Mouse (Mus musculus) ES-E14 (cell line): ENCODE measurements at regions not wholly inside any gene's neighbourhood (a gene's known extent, or its start where the extent isn't known, plus 50 kb on each side); places are given as distances from the start of the nearest gene placed in this dataset.

ENCODE experiments used
- DNase-seq: peaks from one replicate; pipeline ENCODE4 v3.0.0-alpha.2; 2013; ENCODE audit warnings: low read depth, low spot score
- H3K27ac ChIP-seq: 2 replicates; pipeline ENCODE4 v1.5.1; 2012; ENCODE audit warnings: low read depth, mild to moderate bottlenecking, low read length, moderate library complexity, mixed read lengths; ENCODE audit not compliant: poor library complexity, insufficient read depth, severe bottlenecking
- H3K36me3 ChIP-seq: 2 replicates; pipeline ENCODE4 v1.6.1; 2012; ENCODE audit warnings: mild to moderate bottlenecking, low read length, moderate library complexity, mixed read lengths; ENCODE audit not compliant: control insufficient read depth, poor library complexity, insufficient read depth, severe bottlenecking
- H3K4me1 ChIP-seq, 2 experiments: fragments of 150-350 bp in 1 of 2; sonication (generic) in 1 of 2; 2 replicates each; pipeline ENCODE4 v1.6.1; 2012; ENCODE audit warnings: low read length in 2 of 2, mild to moderate bottlenecking in 1 of 2, mixed read lengths in 1 of 2; ENCODE audit not compliant: control insufficient read depth in 2 of 2, insufficient read depth in 2 of 2, poor library complexity in 1 of 2
- H3K4me3 ChIP-seq, 2 experiments: fragments of 150-350 bp in 1 of 2; sonication (generic) in 1 of 2; 2 replicates each; pipeline ENCODE4 v1.5.1; 2012; ENCODE audit warnings: low read length in 2 of 2, low read depth in 1 of 2, mild to moderate bottlenecking in 1 of 2, mixed read lengths in 1 of 2; ENCODE audit not compliant: insufficient read depth in 1 of 2, poor library complexity in 1 of 2, severe bottlenecking in 1 of 2
- H3K9ac ChIP-seq: 2 replicates; pipeline ENCODE4 v1.6.1; 2012; ENCODE audit warnings: low read depth, mild to moderate bottlenecking, low read length, mixed read lengths; ENCODE audit not compliant: poor library complexity, insufficient read depth, severe bottlenecking
- H3K9me3 ChIP-seq: fragments of 150-350 bp; sonication (generic); 2 replicates; pipeline ENCODE4 v1.6.1; 2012; ENCODE audit warnings: low read depth, mild to moderate bottlenecking, low read length; ENCODE audit not compliant: control insufficient read depth, insufficient read depth
- CHD2 ChIP-seq: IDR thresholded peaks from 2 replicates; pipeline ENCODE4 v1.6.1; 2014; ENCODE audit warnings: mild to moderate bottlenecking, low read depth, low read length, inconsistent platforms
- HCFC1 ChIP-seq: IDR thresholded peaks from 2 replicates; pipeline ENCODE4 v1.6.1; 2012; ENCODE audit warnings: low read length, inconsistent platforms, borderline replicate concordance; ENCODE audit not compliant: insufficient read depth
- MAFK ChIP-seq: IDR thresholded peaks from 2 replicates; pipeline ENCODE4 v1.6.1; 2014; ENCODE audit warnings: mild to moderate bottlenecking, low read depth, low read length, inconsistent platforms; ENCODE audit not compliant: insufficient read depth
- ZC3H11A ChIP-seq: IDR thresholded peaks from 2 replicates; pipeline ENCODE4 v1.6.1; 2012; ENCODE audit warnings: low read depth, mild to moderate bottlenecking, inconsistent platforms, low read length, borderline replicate concordance
- ZNF384 ChIP-seq: IDR thresholded peaks from 2 replicates; pipeline ENCODE4 v1.6.1; 2012; ENCODE audit warnings: low read depth, low read length, inconsistent platforms
- in situ Hi-C, 2 experiments: fragments of 600-800 bp; cut with MboI; formaldehyde crosslinking; loops; one replicate each; pipeline ENCODE4 v1.15.1; 2025; ENCODE audit warnings: low sequenced_read_pairs in 2 of 2, inconsistent platforms in 1 of 2; ENCODE audit not compliant: unreplicated experiment in 2 of 2

DNA sequence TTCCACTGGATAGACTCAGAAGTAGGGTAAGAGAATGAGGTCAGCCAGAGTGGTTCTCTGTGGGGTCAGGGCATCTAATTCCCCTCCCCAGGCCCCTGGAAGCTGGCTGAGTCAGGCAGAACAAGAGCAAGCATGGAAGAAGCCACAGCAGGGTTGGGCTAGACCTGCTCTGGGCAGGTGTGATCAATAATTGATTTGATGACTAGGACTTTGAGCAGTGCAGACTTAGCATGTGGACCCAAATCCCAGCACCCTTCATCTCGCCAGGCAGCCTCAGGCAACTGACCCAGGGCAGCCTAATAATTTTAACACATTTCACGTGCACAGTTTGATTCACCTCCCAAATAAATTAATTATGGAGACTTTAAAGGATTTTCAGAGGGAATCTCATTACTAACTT, 67.2 kb downstream of the Qdpr start:
- Histone ChIP-seq H3K9ac (no peak overlapping the region), H3K36me3 (no peaks in the 10 kb centered on the region), H3K4me1 (peaks cover 2 to 4% of the 10 kb centered on the region in 2 experiments; a peak in 2 of 4 replicates), H3K4me3 (no peak overlapping the region), H3K27ac (no peak overlapping the region), H3K9me3 (no peaks in the 10 kb centered on the region)
- no peak for DNase-seq
- in situ Hi-C loops: no loop called here
- TF ChIP-seq HCFC1: no peak
- TF ChIP-seq ZC3H11A: no peak
- no peak for TF ChIP-seq MAFK
- TF ChIP-seq CHD2: no peak
- no peak for TF ChIP-seq ZNF384

DNA sequence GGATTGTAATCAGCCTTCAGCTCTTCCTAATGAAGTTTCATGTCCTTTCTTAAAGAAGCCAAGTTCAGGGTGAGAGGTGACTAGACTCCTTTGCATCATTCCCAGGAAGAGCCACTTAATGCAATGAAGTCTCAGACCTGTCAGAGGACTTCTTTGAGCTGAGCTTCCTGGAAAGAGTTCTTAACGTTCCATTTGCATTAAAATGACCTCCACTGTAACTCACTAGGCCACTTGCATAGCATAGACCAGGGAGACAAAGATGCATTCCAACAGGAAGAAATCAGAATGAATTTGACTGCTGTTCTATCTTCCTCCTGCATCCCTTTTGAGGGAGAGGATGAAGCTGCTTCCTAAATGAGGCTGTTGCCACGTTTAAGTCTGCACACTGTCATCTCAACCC, 71.5 kb downstream of the Qdpr start:
- no peak overlapping the region for H3K4me3 ChIP-seq
- no peaks in the 10 kb centered on the region for H3K9me3 ChIP-seq
- peaks cover 2 to 4% of the 10 kb centered on the region in 2 experiments; a peak in 2 of 4 replicates for H3K4me1 ChIP-seq
- peak; percentile 19 for DNase-seq
- TF ChIP-seq HCFC1 (no peak), CHD2 (no peak)
- in situ Hi-C loops: no loop called here
- no peak overlapping the region for H3K27ac ChIP-seq
- no peak overlapping the region for H3K9ac ChIP-seq
- no peaks in the 10 kb centered on the region for H3K36me3 ChIP-seq

DNA sequence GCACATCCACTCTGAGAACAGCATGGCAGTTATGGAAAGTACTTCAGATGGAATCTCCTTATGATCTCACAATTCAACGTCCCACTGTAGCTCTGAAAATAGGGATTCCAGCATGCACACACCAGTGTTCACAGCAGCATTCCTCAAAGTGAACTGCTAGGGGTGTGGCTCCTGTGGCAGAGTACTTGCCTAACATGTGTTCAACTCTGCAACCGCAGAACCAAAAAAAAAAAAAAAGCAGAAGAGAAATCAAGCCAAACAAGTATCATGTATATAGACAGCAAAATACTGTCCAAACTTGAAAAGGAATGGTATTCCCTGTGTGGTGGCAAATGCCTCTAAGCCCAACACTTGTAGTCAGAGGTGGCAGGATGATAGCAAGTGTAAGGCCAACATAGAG, 77.0 kb downstream of the Qdpr start:
- no peak for DNase-seq
- H3K9me3 ChIP-seq: no peaks in the 10 kb centered on the region
- no peak for TF ChIP-seq MAFK
- TF ChIP-seq HCFC1: no peak
- no peak for TF ChIP-seq ZNF384
- no peak overlapping the region for H3K4me3 ChIP-seq
- no peaks in the 10 kb centered on the region for H3K36me3 ChIP-seq
- no peak overlapping the region for H3K27ac ChIP-seq
- no peak overlapping the region for H3K9ac ChIP-seq
- H3K4me1 ChIP-seq: no peaks in the 10 kb centered on the region
- in situ Hi-C loops: no loop called here

DNA sequence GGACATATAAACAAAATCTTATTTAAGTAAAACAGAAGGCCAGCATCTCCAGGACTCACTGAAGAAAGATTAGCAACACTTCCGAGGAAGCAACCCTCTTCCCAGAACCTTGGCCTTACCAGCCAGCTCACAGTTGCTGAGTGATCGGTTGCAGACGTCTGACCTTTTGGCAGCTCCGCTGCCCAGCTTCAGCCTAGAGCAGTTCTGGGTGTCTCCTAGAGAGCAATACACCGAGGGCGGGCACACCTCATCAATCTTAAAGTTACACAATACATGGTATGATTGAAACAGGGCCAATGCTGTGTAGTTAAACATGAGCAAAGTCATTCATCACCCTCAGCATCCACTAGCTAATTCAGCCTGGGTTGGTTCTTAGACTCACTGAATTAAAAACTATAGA, 81.6 kb downstream of the Qdpr start:
- no peaks in the 10 kb centered on the region for H3K36me3 ChIP-seq
- no peaks in the 10 kb centered on the region for H3K4me1 ChIP-seq
- H3K4me3 ChIP-seq: no peak overlapping the region
- in situ Hi-C loops: no loop called here
- H3K27ac ChIP-seq: no peak overlapping the region
- DNase-seq: no peak
- TF ChIP-seq ZC3H11A (no peak), ZNF384 (no peak), HCFC1 (no peak), MAFK (no peak), CHD2 (no peak)
- no peaks in the 10 kb centered on the region for H3K9me3 ChIP-seq
- no peak overlapping the region for H3K9ac ChIP-seq

DNA sequence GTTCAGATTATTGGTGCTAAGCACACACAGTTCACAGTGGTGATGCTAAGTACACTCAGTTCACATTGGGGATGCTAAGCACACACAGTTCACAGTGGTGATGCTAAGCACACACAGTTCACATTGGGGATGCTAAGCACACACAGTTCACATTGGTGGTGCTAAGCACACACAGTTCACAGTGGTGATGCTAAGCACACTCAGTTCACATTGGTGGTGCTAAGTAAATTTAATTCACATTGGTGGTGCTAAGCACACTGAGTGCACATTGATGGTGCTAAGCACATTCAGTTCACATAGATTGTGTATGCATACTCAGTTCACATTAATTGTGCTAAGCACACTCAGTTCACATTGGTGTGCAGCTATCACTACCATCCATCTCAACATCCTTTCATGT, 89.8 kb downstream of the Qdpr start:
- Histone ChIP-seq H3K9me3 (no peaks in the 10 kb centered on the region), H3K27ac (no peak overlapping the region), H3K4me1 (no peaks in the 10 kb centered on the region), H3K4me3 (no peak overlapping the region), H3K9ac (no peak overlapping the region), H3K36me3 (no peaks in the 10 kb centered on the region)
- in situ Hi-C loops: no loop called here
- TF ChIP-seq HCFC1 (no peak), ZNF384 (no peak)
- no peak for DNase-seq
